Mouse (Mus musculus) spleen, postnatal 14 days (tissue): ENCODE measurements at regions not wholly inside any gene's neighbourhood (a gene's known extent, or its start where the extent isn't known, plus 50 kb on each side); places are given as distances from the start of the nearest gene placed in this dataset.

Experiments
- DNase-seq, 2 experiments: peaks; one replicate each; pipeline ENCODE4 v3.0.0; 2021 to 2022; ENCODE audit warnings: low spot score in 2 of 2

DNA sequence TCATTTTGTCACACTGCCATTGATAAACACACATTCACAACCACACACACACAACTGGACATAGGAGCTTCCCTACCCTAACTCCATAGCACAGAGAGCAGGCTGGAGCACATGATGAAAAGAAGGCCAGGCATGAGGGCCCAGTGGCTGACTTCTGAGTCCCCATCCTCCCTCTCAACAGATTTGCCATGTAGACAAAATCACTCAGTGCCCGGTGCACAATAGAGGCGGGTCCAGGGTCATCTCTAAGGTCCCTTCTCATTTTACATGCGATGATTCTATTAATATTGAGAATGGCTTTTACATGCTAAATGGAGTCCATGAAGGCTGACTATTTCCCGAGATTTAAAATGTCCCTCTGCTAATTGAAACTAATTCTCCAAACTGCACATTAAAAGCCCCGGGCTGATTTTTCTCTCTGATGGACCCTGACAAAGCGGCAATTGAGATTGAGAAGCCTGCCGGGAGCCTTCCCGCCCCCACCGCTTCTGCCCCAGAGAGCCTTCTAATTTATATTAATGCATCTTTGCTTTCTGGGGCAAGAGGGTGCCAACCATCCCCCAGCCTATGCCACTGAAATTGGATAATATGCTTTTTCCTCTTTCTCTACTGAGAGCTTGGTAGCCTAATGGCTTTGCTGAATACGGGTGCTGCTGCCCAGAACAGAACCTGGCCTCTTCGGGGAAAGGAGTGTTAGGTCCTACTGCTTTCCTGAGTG is 252.7 kb upstream of the Dio3 start:
- no peak for DNase-seq

DNA sequence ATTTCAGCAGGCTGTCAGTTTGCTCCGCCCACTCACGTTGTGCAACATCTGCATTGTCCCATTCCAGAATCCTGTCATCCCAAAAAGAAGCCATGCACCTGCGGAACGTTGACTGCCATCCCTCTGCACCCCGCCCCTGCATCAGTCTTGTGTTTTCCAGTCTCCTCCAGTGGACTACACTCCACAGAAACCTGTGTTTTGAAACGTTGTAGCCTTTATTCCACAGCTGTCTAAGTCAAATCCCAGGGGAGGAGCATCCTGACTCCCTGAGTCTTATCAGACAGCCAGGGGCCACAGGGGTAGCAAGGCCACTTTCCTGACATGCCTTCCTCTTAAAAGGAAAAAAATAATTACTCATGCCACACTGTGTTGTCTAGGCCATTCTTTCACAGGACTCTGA is 251.5 kb upstream of the Dio3 start:
- DNase-seq, result no peak

GRCm38 (mm10) chr12:110027976-110028375 is 250.9 kb upstream of the Dio3 start:
- no peak for DNase-seq

GRCm38 (mm10) chr12:110028646-110029045 is 250.2 kb upstream of the Dio3 start:
- DNase-seq, result no peak

GRCm38 (mm10) chr12:110031326-110031725 is 247.5 kb upstream of the Dio3 start:
- DNase-seq, result peak in 1 of 2 experiments; percentile 6

GRCm38 (mm10) chr12:110035171-110035570 is 243.7 kb upstream of the Dio3 start:
- no peak for DNase-seq

GRCm38 (mm10) chr12:110040682-110041081 is 238.2 kb upstream of the Dio3 start:
- DNase-seq, result no peak

DNA sequence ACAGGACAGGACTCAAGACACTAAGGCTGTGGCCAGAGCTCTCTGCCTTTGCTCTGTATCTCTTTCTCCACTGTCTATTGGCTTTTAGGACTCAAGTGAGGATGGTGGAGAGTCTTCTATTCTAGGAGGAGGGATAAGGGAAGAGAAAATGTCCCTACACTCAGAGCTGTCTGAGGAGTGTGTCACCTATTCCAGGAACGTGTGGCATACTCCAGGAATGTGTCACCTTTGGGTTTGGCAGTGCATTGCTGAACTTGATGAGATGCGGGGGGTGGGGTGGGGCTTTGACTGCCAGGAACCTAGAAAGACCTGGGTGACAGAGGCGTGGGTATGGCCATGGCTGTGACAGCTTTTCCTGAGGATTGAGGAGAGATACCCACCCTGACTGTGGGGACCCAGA is 237.1 kb upstream of the Dio3 start:
- DNase-seq, result no peak

DNA sequence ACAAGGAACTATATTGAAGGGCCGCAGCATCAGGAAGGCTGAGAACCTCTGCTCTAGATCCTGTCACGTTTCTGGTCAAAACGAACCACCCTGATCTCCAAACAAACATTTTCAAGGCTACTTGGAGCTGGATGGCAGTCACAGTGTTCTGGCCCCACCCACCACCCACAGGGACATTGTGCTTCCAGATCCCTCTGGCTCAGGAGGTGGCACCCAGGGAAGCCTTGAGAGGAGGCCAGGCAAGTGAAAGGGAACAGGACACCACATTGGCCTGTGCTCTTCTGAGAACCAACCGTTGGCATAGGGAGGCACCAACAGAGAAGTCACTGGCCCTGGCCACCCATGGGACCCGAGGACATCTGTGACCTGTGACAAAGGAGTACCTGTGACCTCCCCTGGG is 234.6 kb upstream of the Dio3 start:
- no peak for DNase-seq

DNA sequence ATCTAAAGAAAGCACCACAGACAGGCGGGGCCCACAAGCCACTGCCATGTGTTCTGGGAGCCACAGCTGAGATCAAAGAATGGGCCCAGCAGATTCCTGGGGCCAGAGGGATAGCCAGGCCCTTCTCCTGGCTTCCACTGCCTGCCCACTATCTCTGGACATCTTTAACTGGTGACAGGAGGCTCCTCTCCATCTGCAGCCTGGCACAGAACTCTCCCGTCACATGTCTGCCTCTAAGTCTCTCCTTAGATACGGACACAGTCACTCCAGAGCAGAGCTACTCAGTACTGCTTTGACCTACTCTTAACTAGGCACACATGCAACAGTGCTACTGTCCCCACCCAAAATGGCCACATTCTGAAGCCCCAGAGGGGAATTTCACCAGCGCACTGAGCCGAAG is 234.1 kb upstream of the Dio3 start:
- DNase-seq, result no peak

- DNase-seq, result no peak
Measured at GRCm38 (mm10) chr12:110045770-110046330, 233.0 kb upstream of the Dio3 start.

DNA sequence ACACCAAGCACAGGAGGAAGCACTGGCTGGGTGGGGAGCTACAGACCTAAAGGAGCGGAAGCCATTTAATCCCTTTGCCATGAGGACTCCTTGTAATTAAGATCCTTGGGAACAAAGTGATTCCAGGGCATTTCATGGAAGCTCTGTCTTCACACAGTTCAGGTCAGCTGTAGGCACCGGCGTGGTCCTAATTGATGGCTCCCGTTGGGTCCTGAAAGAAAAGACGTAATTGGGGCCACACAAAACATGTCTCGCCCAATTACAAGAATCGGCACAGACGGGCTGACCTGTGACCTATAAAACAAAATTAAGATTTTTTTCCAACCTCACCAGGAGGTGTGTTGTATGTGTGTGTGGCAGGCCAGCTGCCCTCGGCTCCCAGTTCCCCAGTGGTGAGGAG is 232.3 kb upstream of the Dio3 start:
- no peak for DNase-seq

DNA sequence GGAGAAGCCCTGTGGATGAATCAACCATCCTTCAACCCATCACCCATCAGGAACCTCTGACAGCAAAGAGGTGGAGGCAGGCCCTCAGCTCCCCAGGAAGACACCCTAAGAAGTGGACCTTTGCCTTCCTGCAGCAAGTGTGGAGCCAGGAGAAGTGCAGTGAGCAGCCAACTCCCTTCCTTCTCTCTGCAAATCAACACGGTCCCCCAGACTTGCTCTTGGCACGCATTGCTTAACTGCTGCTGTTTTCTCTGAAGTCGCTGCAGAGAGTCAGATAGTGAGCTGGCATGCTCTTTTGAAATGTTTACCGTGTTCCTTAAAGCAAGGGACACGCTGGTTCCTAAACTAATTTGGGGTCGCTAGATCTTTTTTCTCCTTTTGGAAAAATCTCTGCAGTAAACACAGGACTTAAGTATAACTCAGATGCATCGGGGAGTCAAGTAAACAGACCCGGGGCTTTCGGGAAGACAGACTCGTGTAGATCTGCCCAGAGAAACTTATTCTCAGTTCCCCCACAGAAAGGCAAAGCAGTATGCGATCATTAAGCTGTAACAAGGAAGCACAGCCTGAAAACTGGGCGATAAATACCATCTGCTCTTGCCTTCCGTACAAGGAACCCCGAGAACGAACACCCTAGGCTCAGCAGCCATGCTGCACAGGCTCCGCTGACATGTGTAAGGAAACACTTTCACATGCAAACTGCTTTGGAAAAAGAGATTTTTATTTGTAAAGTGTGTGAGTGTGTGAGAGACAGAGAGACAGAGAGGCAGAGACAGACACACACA is 231.2 kb upstream of the Dio3 start:
- no peak for DNase-seq

DNA sequence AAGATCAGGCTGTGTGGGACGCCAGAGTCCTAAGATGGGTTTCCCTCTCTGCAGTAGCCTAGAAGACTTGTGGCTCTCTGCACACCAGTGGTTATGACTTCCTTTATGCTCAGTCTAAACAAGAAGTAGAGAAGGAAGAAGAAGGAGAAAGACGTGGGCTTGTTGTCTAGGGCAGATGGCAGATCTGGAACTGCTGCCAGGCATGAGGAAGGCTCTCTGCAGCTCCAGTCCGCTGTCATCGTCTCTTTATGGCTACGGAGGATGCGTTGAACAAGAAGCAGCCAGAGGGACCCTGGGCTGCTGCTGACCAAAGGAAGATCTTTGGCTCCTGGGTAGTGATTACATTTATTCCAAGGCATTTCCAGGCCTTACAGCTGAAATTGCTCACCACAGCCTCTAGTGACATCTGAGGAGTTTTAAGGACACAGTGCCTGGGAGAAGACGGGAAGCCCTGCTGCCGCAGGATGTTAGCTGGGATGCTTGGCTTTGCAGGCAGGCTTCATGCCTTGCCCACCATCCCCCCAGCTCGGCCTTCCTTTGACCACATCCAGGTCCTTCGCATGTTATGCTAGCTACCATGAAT is 229.6 kb upstream of the Dio3 start:
- DNase-seq, result no peak

DNA sequence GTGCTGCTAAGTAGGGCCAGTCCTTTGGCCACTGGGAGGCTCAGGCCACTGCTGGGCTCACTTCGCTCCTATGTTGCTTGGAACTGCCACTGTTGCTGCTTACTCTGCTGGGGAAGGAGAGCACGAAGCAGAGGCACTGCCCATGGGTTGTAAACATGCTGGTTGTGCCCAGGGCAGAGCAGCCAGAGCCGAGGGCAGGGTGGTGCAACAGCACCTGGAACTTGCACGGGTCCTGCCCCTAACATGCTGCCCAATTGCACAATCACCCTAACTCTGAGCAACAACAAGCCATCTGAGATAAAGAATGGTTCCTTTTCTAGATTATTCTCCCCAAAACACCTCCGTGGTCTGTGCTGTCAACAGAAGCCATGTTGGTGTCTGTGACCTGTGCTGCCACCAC is 219.5 kb upstream of the Dio3 start:
- DNase-seq, result no peak

DNA sequence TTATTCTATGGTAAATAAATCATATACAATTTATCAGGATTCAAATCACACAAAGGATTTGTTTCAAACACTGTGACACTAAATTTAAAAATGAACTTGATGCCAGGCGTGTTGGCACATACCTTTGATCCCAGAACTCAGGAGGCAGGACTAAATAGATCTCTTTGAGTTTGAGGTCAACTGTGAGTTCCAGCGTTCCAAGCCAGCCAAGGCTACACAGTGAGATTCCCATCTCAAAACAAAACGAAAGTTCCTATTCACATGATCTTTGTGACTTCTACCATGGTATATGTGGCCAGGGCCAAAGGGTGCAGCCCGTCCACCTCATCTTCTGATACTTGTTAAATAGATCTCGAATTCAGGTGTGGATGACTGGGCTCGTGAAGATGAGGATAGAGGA is 216.9 kb upstream of the Dio3 start:
- no peak for DNase-seq

GRCm38 (mm10) chr12:110063013-110063412 is 215.9 kb upstream of the Dio3 start:
- no peak for DNase-seq

- no peak for DNase-seq
Measured at GRCm38 (mm10) chr12:110066361-110066885, 212.4 kb upstream of the Dio3 start.

DNA sequence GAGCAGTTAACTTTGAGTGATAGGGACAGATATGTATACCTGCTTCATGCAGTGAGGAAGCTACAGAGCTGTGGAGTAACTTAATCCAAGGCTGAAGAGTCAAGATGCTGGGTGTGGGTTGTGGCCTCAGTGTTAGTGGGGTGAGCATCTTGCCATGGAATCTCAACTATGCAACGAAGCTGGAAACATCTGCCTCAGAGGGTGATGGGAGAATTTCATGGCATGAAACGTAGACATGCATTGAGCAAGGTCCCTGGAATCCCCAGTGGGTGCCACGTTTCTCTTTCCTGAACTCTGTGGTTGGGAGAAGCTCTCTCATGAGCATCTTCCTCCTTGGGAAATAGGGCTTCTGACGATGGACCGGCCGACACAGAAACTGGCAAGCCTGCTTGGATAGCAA is 208.4 kb upstream of the Dio3 start:
- no peak for DNase-seq

DNA sequence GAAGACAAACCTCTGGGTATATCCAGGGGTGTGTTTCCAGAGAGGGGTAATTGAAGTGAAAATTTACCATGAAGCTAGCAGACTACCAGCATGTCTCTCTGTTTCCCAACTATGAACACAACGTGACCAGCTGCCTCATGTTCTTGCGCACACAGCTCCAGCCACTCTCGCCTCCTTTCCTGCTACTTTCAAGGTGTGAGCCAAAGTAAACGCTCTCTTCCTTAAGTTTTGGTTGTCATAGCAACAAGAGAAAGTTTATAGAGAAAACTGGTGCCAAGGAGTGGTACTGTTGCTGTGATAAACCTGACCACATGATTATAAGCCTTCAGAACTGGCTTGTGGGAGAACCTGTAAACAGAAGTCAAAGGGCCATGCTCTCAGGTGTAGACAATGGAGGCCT is 207.0 kb upstream of the Dio3 start:
- DNase-seq, result no peak

DNA sequence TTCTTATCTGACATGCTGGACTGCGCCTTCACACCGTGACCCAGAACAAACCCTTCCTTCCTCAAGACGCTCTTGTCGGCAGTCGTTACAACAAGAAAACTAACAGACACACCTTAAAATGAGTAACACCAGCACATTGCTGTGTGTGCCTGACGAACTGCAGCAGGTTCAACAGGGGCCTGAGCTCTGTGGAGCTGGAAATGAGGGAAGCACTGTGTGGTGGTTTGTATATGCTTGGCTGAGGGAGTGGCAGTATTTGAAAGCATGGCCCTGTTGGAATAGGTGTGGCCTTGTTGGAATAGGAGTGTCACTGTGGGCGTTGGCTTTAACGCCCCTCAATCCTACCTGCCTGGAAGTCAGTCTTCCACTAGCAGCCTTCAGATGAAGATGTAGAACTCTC is 203.9 kb upstream of the Dio3 start:
- no peak for DNase-seq

DNA sequence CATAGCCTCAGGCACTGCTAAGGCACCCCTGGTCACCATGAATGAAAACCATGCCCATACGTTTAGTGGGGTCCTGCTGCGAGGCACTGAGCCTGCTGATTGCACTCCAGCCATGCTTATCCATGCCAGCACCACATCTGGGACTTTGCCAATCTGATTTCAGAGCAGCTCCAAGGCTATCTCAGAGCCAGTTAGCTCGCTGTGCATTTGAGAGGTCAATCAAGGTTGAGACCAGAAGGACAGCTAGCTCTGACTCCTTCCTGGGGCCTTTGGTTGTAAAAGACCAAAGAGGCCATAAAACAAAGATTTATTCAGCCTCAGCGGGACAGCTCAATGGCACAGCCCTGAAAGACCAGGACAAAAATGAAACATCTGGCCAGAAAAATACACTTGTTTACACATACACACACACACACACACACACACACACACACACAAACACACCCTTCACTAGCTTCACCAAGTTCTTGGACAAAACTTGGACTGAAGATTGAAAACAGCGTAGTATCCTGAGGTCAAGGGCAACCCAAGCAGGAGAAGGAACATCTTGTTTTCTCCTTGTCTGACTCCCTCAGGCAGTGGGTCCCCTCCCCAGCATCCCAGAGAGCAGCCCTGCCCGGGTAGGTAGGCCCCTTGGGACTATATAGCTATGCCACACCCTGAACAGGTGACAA is 201.5 kb upstream of the Dio3 start:
- DNase-seq, result no peak
